Mouse (Mus musculus) MEL (cell line): Measurements from ENCODE around the gene Pear1. TPM values are rescaled to one million over a fixed set of nuclear protein-coding genes. Genes with fewer than 3 reads are reported as not detected.
"Not testable (repeated sequence)": the region's sequence is repeated elsewhere in the genome, so short reads cannot be mapped to it uniquely, and the experiment has no call there.

ENCODE experiments used
- DNase-seq: peaks from one replicate; pipeline ENCODE4 v3.0.0; 2011; ENCODE audit warnings: low read depth, low spot score
- H3K27ac ChIP-seq: 2 replicates; pipeline ENCODE4 v1.5.1; 2012; ENCODE audit warnings: low read depth, mild to moderate bottlenecking, control low read depth, low read length, moderate library complexity; ENCODE audit not compliant: control insufficient read depth
- H3K27me3 ChIP-seq, 2 experiments: fragments of 150-350 bp in 1 of 2; sonication (generic) in 1 of 2; 2 replicates each; pipeline ENCODE4 v1.6.1; 2012; ENCODE audit warnings: low read length in 2 of 2, mild to moderate bottlenecking in 2 of 2, improper control_type of control experiment in 1 of 2, moderate library complexity in 1 of 2; ENCODE audit not compliant: insufficient read depth in 2 of 2, control insufficient read depth in 1 of 2
- H3K36me3 ChIP-seq, 2 experiments: 2 replicates each; pipeline ENCODE4 v1.6.1; 2012 to 2014; ENCODE audit warnings: low read length in 2 of 2, improper control_type of control experiment in 1 of 2, inconsistent platforms in 1 of 2, mild to moderate bottlenecking in 1 of 2; ENCODE audit not compliant: insufficient read depth in 2 of 2, control insufficient read depth in 1 of 2
- H3K4me1 ChIP-seq, 2 experiments: fragments of 150-350 bp in 1 of 2; sonication (generic) in 1 of 2; 2 replicates each; pipeline ENCODE4 v1.6.1; 2012; ENCODE audit warnings: low read length in 2 of 2, improper control_type of control experiment in 1 of 2, mild to moderate bottlenecking in 1 of 2; ENCODE audit not compliant: insufficient read depth in 2 of 2, control insufficient read depth in 1 of 2
- H3K4me3 ChIP-seq, 2 experiments: fragments of 150-350 bp in 1 of 2; sonication (generic) in 1 of 2; 2 replicates each; pipeline ENCODE4 v1.5.1; 2012; ENCODE audit warnings: low read depth in 2 of 2, low read length in 2 of 2, mild to moderate bottlenecking in 2 of 2, moderate library complexity in 2 of 2, control low read depth in 1 of 2, improper control_type of control experiment in 1 of 2; ENCODE audit not compliant: control insufficient read depth in 1 of 2, insufficient read depth in 1 of 2
- H3K79me2 ChIP-seq: 2 replicates; pipeline ENCODE4 v1.6.1; 2012; ENCODE audit warnings: mild to moderate bottlenecking, low read length, moderate library complexity; ENCODE audit not compliant: control insufficient read depth, poor library complexity, insufficient read depth
- H3K9ac ChIP-seq: 2 replicates; pipeline ENCODE4 v1.6.1; 2012; ENCODE audit warnings: low read depth, mild to moderate bottlenecking, control low read depth, low read length, moderate library complexity; ENCODE audit not compliant: control insufficient read depth, poor library complexity, severe bottlenecking
- H3K9me3 ChIP-seq: fragments of 150-350 bp; sonication (generic); replicated peaks from 2 replicates; pipeline ENCODE4 v1.6.1; 2012; ENCODE audit warnings: mild to moderate bottlenecking, low read length, improper control_type of control experiment, moderate library complexity; ENCODE audit not compliant: insufficient read depth
- CHD1 ChIP-seq: IDR thresholded peaks from 2 replicates; pipeline ENCODE4 v1.6.1; 2012; ENCODE audit warnings: low read depth, mild to moderate bottlenecking, inconsistent platforms, low read length, improper control_type of control experiment
- CHD2 ChIP-seq: IDR thresholded peaks from 2 replicates; pipeline ENCODE4 v1.6.1; 2011; ENCODE audit warnings: low read length, improper control_type of control experiment
- CTCF ChIP-seq, 3 experiments: IDR thresholded peaks in 2 of 3; conservative IDR thresholded peaks in 1 of 3; 2 replicates each; pipeline ENCODE4 v1.5.1; 2011 to 2012; ENCODE audit warnings: low read length in 3 of 3, low read depth in 2 of 3, mild to moderate bottlenecking in 2 of 3, improper control_type of control experiment in 1 of 3, inconsistent platforms in 1 of 3, mixed read lengths in 1 of 3, moderate library complexity in 1 of 3; ENCODE audit not compliant: control insufficient read depth in 1 of 3, insufficient read depth in 1 of 3, poor library complexity in 1 of 3, severe bottlenecking in 1 of 3
- E2F4 ChIP-seq: IDR thresholded peaks from 2 replicates; pipeline ENCODE4 v1.6.1; 2011; ENCODE audit warnings: low read depth, low read length, improper control_type of control experiment, borderline replicate concordance
- ELF1 ChIP-seq: IDR thresholded peaks from 2 replicates; pipeline ENCODE4 v1.6.1; 2014; ENCODE audit warnings: low read depth, mild to moderate bottlenecking, inconsistent platforms, low read length, improper control_type of control experiment, moderate library complexity
- GABPA ChIP-seq: IDR thresholded peaks from 2 replicates; pipeline ENCODE4 v1.6.1; 2012; ENCODE audit warnings: low read depth, mild to moderate bottlenecking, inconsistent platforms, low read length, improper control_type of control experiment, moderate library complexity
- HCFC1 ChIP-seq: IDR thresholded peaks from 2 replicates; pipeline ENCODE4 v1.6.1; 2012; ENCODE audit warnings: low read depth, mild to moderate bottlenecking, inconsistent platforms, low read length, improper control_type of control experiment, moderate library complexity
- MAX ChIP-seq: IDR thresholded peaks from 2 replicates; pipeline ENCODE4 v1.6.1; 2011; ENCODE audit warnings: low read length, improper control_type of control experiment
- MAZ ChIP-seq: IDR thresholded peaks from 2 replicates; pipeline ENCODE4 v1.6.1; 2012; ENCODE audit warnings: low read depth, mild to moderate bottlenecking, inconsistent platforms, low read length, improper control_type of control experiment
- MXI1 ChIP-seq: IDR thresholded peaks from 2 replicates; pipeline ENCODE4 v1.6.1; 2011; ENCODE audit warnings: mild to moderate bottlenecking, low read depth, low read length, improper control_type of control experiment
- MYB ChIP-seq: IDR thresholded peaks from 2 replicates; pipeline ENCODE4 v1.6.1; 2011; ENCODE audit warnings: mild to moderate bottlenecking, low read depth, low read length, improper control_type of control experiment
- NELFE ChIP-seq: IDR thresholded peaks from 2 replicates; pipeline ENCODE4 v1.6.1; 2011; ENCODE audit warnings: low read depth, low read length, improper control_type of control experiment
- NRF1 ChIP-seq: IDR thresholded peaks from 2 replicates; pipeline ENCODE4 v1.6.1; 2014; ENCODE audit warnings: low read depth, mild to moderate bottlenecking, inconsistent platforms, low read length, improper control_type of control experiment, moderate library complexity; ENCODE audit not compliant: poor library complexity, insufficient read depth, severe bottlenecking
- POLR2AphosphoS2 ChIP-seq: IDR thresholded peaks from 2 replicates; pipeline ENCODE4 v1.6.1; 2011; ENCODE audit warnings: low read length, improper control_type of control experiment
- POLR2AphosphoS5 ChIP-seq: IDR thresholded peaks from 2 replicates; pipeline ENCODE4 v1.6.1; 2012; ENCODE audit warnings: low read depth, borderline replicate concordance, mild to moderate bottlenecking, inconsistent platforms, low read length, moderate library complexity, mixed read lengths
- RAD21 ChIP-seq: IDR thresholded peaks from 2 replicates; pipeline ENCODE4 v1.6.1; 2011; ENCODE audit warnings: mild to moderate bottlenecking, low read depth, low read length, improper control_type of control experiment
- RCOR1 ChIP-seq: IDR thresholded peaks from 2 replicates; pipeline ENCODE4 v1.6.1; 2012; ENCODE audit warnings: low read depth, mild to moderate bottlenecking, inconsistent platforms, low read length, improper control_type of control experiment
- SMC3 ChIP-seq: IDR thresholded peaks from 2 replicates; pipeline ENCODE4 v1.6.1; 2011; ENCODE audit warnings: low read depth, low read length, improper control_type of control experiment
- TAL1 ChIP-seq: IDR thresholded peaks from 2 replicates; pipeline ENCODE4 v1.6.1; 2012; ENCODE audit warnings: mild to moderate bottlenecking, inconsistent platforms, low read length, moderate library complexity, mixed read lengths
- TCF12 ChIP-seq: IDR thresholded peaks from 2 replicates; pipeline ENCODE4 v1.6.1; 2014; ENCODE audit warnings: low read depth, mild to moderate bottlenecking, inconsistent platforms, low read length, improper control_type of control experiment, moderate library complexity
- UBTF ChIP-seq: IDR thresholded peaks from 2 replicates; pipeline ENCODE4 v1.6.1; 2012; ENCODE audit warnings: low read depth, mild to moderate bottlenecking, inconsistent platforms, low read length, improper control_type of control experiment, moderate library complexity, borderline replicate concordance; ENCODE audit not compliant: insufficient read depth
- USF2 ChIP-seq, 2 experiments: IDR thresholded peaks; 2 replicates each; pipeline ENCODE4 v1.6.1; 2011 to 2012; ENCODE audit warnings: improper control_type of control experiment in 2 of 2, low read length in 2 of 2, borderline replicate concordance in 1 of 2, inconsistent platforms in 1 of 2, low read depth in 1 of 2, mild to moderate bottlenecking in 1 of 2; ENCODE audit not compliant: insufficient read depth in 1 of 2
- ZC3H11A ChIP-seq: IDR thresholded peaks from 2 replicates; pipeline ENCODE4 v1.6.1; 2012; ENCODE audit warnings: low read depth, mild to moderate bottlenecking, inconsistent platforms, low read length, improper control_type of control experiment
- ZKSCAN1 ChIP-seq: IDR thresholded peaks from 2 replicates; pipeline ENCODE4 v1.6.1; 2012; ENCODE audit warnings: low read depth, mild to moderate bottlenecking, inconsistent platforms, low read length, improper control_type of control experiment, moderate library complexity
- ZMIZ1 ChIP-seq: IDR thresholded peaks from 2 replicates; pipeline ENCODE4 v1.6.1; 2012; ENCODE audit warnings: low read depth, mild to moderate bottlenecking, inconsistent platforms, low read length, improper control_type of control experiment, moderate library complexity
- ZNF384 ChIP-seq: IDR thresholded peaks from 2 replicates; pipeline ENCODE4 v1.6.1; 2012; ENCODE audit warnings: low read depth, mild to moderate bottlenecking, inconsistent platforms, low read length, improper control_type of control experiment
- polyA plus RNA-seq, 2 experiments: library from polyadenylated mRNA; stranded (reverse) in 1 of 2; unstranded in 1 of 2; fragments of >175 nt in 1 of 2; fragments of >200 nt in 1 of 2; gene quantifications; 2 replicates each; pipeline versions ENCODE4 v1.2.1 to v1.2.4; 2012; ENCODE audit warnings: low replicate concordance in 2 of 2, low read depth in 1 of 2; ENCODE audit not compliant: insufficient read length in 2 of 2, insufficient read depth in 1 of 2, missing spikeins in 1 of 2
- total RNA-seq: library from RNA; depleted of rRNA; stranded (reverse); fragments of 300-350 nt; gene quantifications from 2 replicates; pipeline ENCODE4 v1.2.3, GENCODE M21; 2012; rRNA removed

Pear1 gene
- total RNA-seq (0.16 and 0.35 TPM in 2 replicates), polyA plus RNA-seq (1 to 10 TPM in 1 of 2 experiments, not detected in 1; 1.0 TPM)

DNA sequence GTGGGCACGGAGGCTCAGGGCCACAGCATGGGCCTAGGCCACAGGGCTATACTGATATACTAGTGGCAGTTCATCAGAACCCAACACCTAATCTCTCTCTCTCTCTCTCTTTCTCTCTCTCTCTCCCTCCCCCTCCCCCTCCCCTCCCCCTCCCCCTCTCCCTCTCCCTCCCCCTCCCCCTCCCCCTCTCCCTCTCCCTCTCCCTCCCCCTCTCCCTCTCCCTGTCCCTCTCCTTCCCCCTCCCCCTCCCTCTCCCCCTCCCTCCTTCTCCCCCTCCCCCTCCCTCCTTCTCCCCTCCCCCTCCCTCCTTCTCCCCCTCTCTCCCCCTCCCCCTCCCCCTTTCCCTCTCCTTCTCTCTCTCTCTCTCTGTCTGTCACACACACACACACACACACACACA lies at the start of gene Pear1:
Gene Pear1, minus strand, starts transcription at position 101 of the 400 bp plus-strand sequence.
- not testable (repeated sequence) for DNase-seq, H3K4me1 ChIP-seq, H3K27me3 ChIP-seq, H3K9me3 ChIP-seq, H3K9ac ChIP-seq, H3K79me2 ChIP-seq, H3K36me3 ChIP-seq, H3K4me3 ChIP-seq, H3K27ac ChIP-seq

DNA sequence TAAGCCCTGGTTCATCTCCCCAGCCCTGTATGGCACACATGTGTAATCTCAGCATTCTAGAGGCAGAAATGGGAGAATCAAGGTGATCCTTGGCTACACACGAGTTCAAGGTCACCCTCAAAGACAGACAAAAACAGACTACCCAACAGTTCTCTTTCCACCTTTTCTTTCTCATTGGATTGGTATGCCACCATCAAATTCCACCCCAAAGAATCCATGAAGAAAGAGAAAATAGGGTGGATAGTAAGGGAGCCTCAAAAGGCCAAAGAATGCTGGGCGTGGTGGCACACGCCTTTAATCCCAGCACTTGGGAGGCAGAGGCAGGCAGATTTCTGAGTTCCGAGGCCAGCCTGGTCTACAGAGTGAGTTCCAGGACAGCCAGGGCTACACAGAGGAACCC lies 40.0 kb upstream of the Pear1 start:
- H3K36me3 ChIP-seq: peaks cover 0 to 21% of the 10 kb centered on the region in 2 experiments; a peak in 2 of 4 replicates
- not testable (repeated sequence) for H3K9ac ChIP-seq, H3K79me2 ChIP-seq, H3K27me3 ChIP-seq, H3K4me1 ChIP-seq, DNase-seq, H3K27ac ChIP-seq, H3K4me3 ChIP-seq, H3K9me3 ChIP-seq

GRCm38 (mm10) chr3:87859813-87860212 lies 35.7 kb upstream of the Pear1 start:
- Histone ChIP-seq H3K27me3 (no peaks in the 10 kb centered on the region), H3K36me3 (peaks cover 0 to 14% of the 10 kb centered on the region in 2 experiments; a peak in 2 of 4 replicates), H3K79me2 (no peaks in the 10 kb centered on the region), H3K9ac (no peak overlapping the region), H3K4me1 (no peaks in the 10 kb centered on the region), H3K4me3 (no peak overlapping the region), H3K27ac (no peak overlapping the region), H3K9me3 (no peaks in the 10 kb centered on the region)
- TF ChIP-seq RCOR1 (no peak), UBTF (no peak), CTCF (IDR thresholded peaks at IDR 0.05 in 2 of 3, conservative IDR thresholded peaks at IDR 0.05 in 1 of 3; ENCODE audit: control insufficient read depth in 1 of 3, insufficient read depth in 1 of 3, low read depth in 2 of 3, low read length in 3 of 3, poor library complexity in 1 of 3, severe bottlenecking in 1 of 3) (peak; percentile 60 to 88 (median 82)), GABPA (no peak), SMC3 (peak; percentile 62), ZKSCAN1 (no peak), CHD2 (no peak), USF2 (IDR thresholded peaks at IDR 0.05; ENCODE audit: borderline replicate concordance in 1 of 2, insufficient read depth in 1 of 2, low read depth in 1 of 2, low read length in 2 of 2) (no peak), NRF1 (no peak), POLR2AphosphoS5 (no peak), NELFE (no peak), ZNF384 (no peak), POLR2AphosphoS2 (no peak), TCF12 (no peak), TAL1 (no peak), E2F4 (no peak), MAZ (no peak), ZC3H11A (peak; percentile 21; the same call in 1 of the 2 replicates), ZMIZ1 (no peak), MYB (no peak), HCFC1 (0 out of 2 replicates have a peak, but pooled peaks have one; percentile 36), CHD1 (no peak), ELF1 (peak; percentile 39; the same call in 1 of the 2 replicates), MAX (no peak), RAD21 (peak; percentile 55), MXI1 (no peak)
- peak; percentile 77 for DNase-seq
